Mouse (Mus musculus) heart, postnatal 0 days (tissue): ENCODE results near the gene Sass6. TPM values are rescaled to one million over a fixed set of nuclear protein-coding genes. Genes with fewer than 3 reads are reported as not detected.
"Not testable (repeated sequence)": the region's sequence is repeated elsewhere in the genome, so short reads cannot be mapped to it uniquely, and the experiment has no call there.

Experiments
- ATAC-seq: fragments of 200-750 bp; cut with Nextera tagmentation; 2 replicates; pipeline ENCODE4 v1.8.0; 2017; ENCODE audit warnings: low read depth, moderate number of reproducible peaks, moderate library complexity; ENCODE audit not compliant: insufficient read depth
- DNase-seq: peaks from one replicate; pipeline ENCODE4 v3.0.0-alpha.2; 2016; ENCODE audit warnings: low spot score
- H3K27ac ChIP-seq: fragments of 300-500 bp; sonication (generic); 2 replicates; pipeline ENCODE4 v1.5.1; 2014; ENCODE audit warnings: low read depth, mild to moderate bottlenecking
- H3K27me3 ChIP-seq: fragments of 300-500 bp; sonication (generic); 2 replicates; pipeline ENCODE4 v1.6.1; 2014; ENCODE audit warnings: low read length, mixed read lengths; ENCODE audit not compliant: control insufficient read depth, insufficient read depth
- H3K36me3 ChIP-seq: fragments of 300-500 bp; sonication (generic); replicated peaks from 2 replicates; pipeline ENCODE4 v1.6.1; 2014; ENCODE audit warnings: low read length, mixed read lengths; ENCODE audit not compliant: control insufficient read depth, insufficient read depth
- H3K4me1 ChIP-seq: fragments of 300-500 bp; sonication (generic); 2 replicates; pipeline ENCODE4 v1.6.1; 2014; ENCODE audit warnings: antibody characterized with exemption; ENCODE audit not compliant: control insufficient read depth, insufficient read depth
- H3K4me2 ChIP-seq: fragments of 300-500 bp; sonication (generic); 2 replicates; pipeline ENCODE4 v1.6.1; 2014; ENCODE audit warnings: low read depth, mild to moderate bottlenecking, low read length, moderate library complexity
- H3K4me3 ChIP-seq: fragments of 300-500 bp; sonication (generic); 2 replicates; pipeline ENCODE4 v1.5.1; 2014; ENCODE audit warnings: low read depth, low read length
- H3K9ac ChIP-seq: fragments of 300-500 bp; sonication (generic); replicated peaks from 2 replicates; pipeline ENCODE4 v1.6.1; 2014; ENCODE audit warnings: low read depth, low read length, mixed read lengths
- H3K9me3 ChIP-seq: fragments of 300-500 bp; sonication (generic); replicated peaks from 2 replicates; pipeline ENCODE4 v1.6.1; 2016; ENCODE audit warnings: low read length; ENCODE audit not compliant: control insufficient read depth
- CTCF ChIP-seq: IDR thresholded peaks from 2 replicates; pipeline ENCODE4 v1.5.1; 2016; ENCODE audit warnings: antibody characterized with exemption, control low read depth, low read depth
- EP300 ChIP-seq: IDR thresholded peaks from 2 replicates; pipeline ENCODE4 v1.6.1; 2016; ENCODE audit warnings: antibody characterized with exemption, low read depth
- WGBS: fragments of 180-500 bp; shearing (Covaris S2); extraction: QIAGEN DNeasy Blood & Tissue Kit; methylation state at CpG from one replicate; pipeline ENCODE4 v1.1.7; 2014; 5-methylcytosine and 5-hydroxymethylcytosine counted together
- polyA plus RNA-seq: library from polyadenylated mRNA; unstranded; fragments of >200 nt; fragmentation: Nextera tagmentation; extraction: Ambion mirVana; gene quantifications from 2 replicates; pipeline ENCODE4 v1.2.1, GENCODE M21; 2015
- total RNA-seq: library from RNA; depleted of rRNA; stranded (reverse); fragments of >200 nt; gene quantifications from 2 replicates; pipeline ENCODE4 v1.2.3, GENCODE M21; 2014; ENCODE audit warnings: low replicate concordance; rRNA removed

The Sass6 gene
- total and polyA plus RNA-seq, 2 experiments from 2014 or later = 1.6 to 4.8 TPM

GRCm38 (mm10) chr3:116659856-116660430, 65.2 kb downstream of the Sass6 start:
- Histone ChIP-seq H3K27me3 (no peaks in the 10 kb centered on the region), H3K9ac (no peak overlapping the region), H3K4me3 (no peak overlapping the region), H3K27ac (no peak overlapping the region), H3K36me3 (no peaks in the 10 kb centered on the region), H3K4me2 (peak overlapping the region; percentile 78; the same call in 1 of the 2 replicates), H3K9me3 (no peaks in the 10 kb centered on the region), H3K4me1 (peaks cover 36% of the 10 kb centered on the region)
- TF ChIP-seq EP300 (no peak), CTCF (no peak)
- DNase-seq (no peak), ATAC-seq (no peak)
- 61% methylated on average over 13 of the region's 13 CpGs for WGBS

- H3K36me3 ChIP-seq = no peaks in the 10 kb centered on the region
- H3K9me3 ChIP-seq = no peaks in the 10 kb centered on the region
- H3K9ac ChIP-seq = peak overlapping the region; percentile 97
- ATAC-seq = no peak
- H3K4me2 ChIP-seq = peak overlapping the region; percentile 78
- 5% methylated on average over 16 of the region's 16 CpGs for WGBS
- peak overlapping the region; percentile 97 for H3K27ac ChIP-seq
- peaks cover 32% of the 10 kb centered on the region for H3K4me1 ChIP-seq
- no peaks in the 10 kb centered on the region for H3K27me3 ChIP-seq
- H3K4me3 ChIP-seq = peak overlapping the region; percentile 97
- no peak for TF ChIP-seq CTCF
- TF ChIP-seq EP300 = no peak
- no peak for DNase-seq
These were observed 66.6 kb downstream of the Sass6 start for GRCm38 (mm10) chr3:116661288-116661869.

- Histone ChIP-seq H3K36me3 (no peaks in the 10 kb centered on the region), H3K27ac (peak overlapping the region; percentile 97), H3K4me3 (peak overlapping the region; percentile 97), H3K4me2 (peak overlapping the region; percentile 78), H3K9ac (peak overlapping the region; percentile 97), H3K27me3 (no peaks in the 10 kb centered on the region), H3K9me3 (no peaks in the 10 kb centered on the region), H3K4me1 (peaks cover 28% of the 10 kb centered on the region)
- ATAC-seq (peak; percentile 73), DNase-seq (no peak)
- TF ChIP-seq CTCF (no peak), EP300 (no peak)
- WGBS = under 1% methylated on average over 56 of the region's 68 CpGs
These were observed 67.2 kb downstream of the Sass6 start for GRCm38 (mm10) chr3:116661870-116662414.

- WGBS = under 1% methylated on average over 39 of the region's 39 CpGs
- peaks cover 24% of the 10 kb centered on the region for H3K4me1 ChIP-seq
These were observed 67.7 kb downstream of the Sass6 start, which contains the start of gene Mfsd14a for GRCm38 (mm10) chr3:116662463-116662863. TSS of gene Mfsd14a (minus strand) at chr3:116662677.

GRCm38 (mm10) chr3:116664281-116664680, 69.5 kb downstream of the Sass6 start:
- H3K4me2 ChIP-seq, H3K4me3 ChIP-seq, H3K9ac ChIP-seq, H3K9me3 ChIP-seq, DNase-seq, H3K27ac ChIP-seq, H3K27me3 ChIP-seq, ATAC-seq, H3K36me3 ChIP-seq: not testable (repeated sequence)
- peaks cover 17% of the 10 kb centered on the region for H3K4me1 ChIP-seq
- WGBS = 90% methylated on average over 9 of the region's 9 CpGs

More at GRCm38 (mm10) chr3:116662463-116662863, 67.7 kb downstream of the Sass6 start, which contains the start of gene Mfsd14a:
- peak within 1 kb of the TSS; percentile 97 for H3K4me3 ChIP-seq
- 0 out of 2 replicates have a peak, but pooled peaks cover 5% of the 10 kb centered on the region for H3K36me3 ChIP-seq
- H3K27ac ChIP-seq = peak within 1 kb of the TSS; percentile 97
- peak; percentile 100 for ATAC-seq
- TF ChIP-seq CTCF (no peak), EP300 (no peak)
- H3K9ac ChIP-seq = peak within 1 kb of the TSS; percentile 97
- no peaks in the 10 kb centered on the region for H3K9me3 ChIP-seq
- peak; percentile 94 for DNase-seq
- H3K4me2 ChIP-seq = peak within 1 kb of the TSS; percentile 78
- no peaks in the 10 kb centered on the region for H3K27me3 ChIP-seq

Other genes with a start within 250 kb of the Sass6 start
- 3.0 and 6.1 TPM in 2 replicates for gene Cdc14a, start 170.9 kb upstream of the Sass6 start, total RNA-seq
- 2.2 and 2.5 TPM in 2 replicates for gene Cdc14a, start 170.9 kb upstream of the Sass6 start, polyA plus RNA-seq
- 31.3 and 58.1 TPM in 2 replicates for gene Rtca, start 86.8 kb upstream of the Sass6 start, total RNA-seq
- 50.4 and 51.3 TPM in 2 replicates for gene Rtca, start 86.8 kb upstream of the Sass6 start, polyA plus RNA-seq
- 16.3 and 22.8 TPM in 2 replicates for gene Dbt, start 81.9 kb upstream of the Sass6 start, total RNA-seq
- 19.5 and 20.5 TPM in 2 replicates for gene Dbt, start 81.9 kb upstream of the Sass6 start, polyA plus RNA-seq
- 34.6 and 52.8 TPM in 2 replicates for gene Lrrc39, start 32.0 kb upstream of the Sass6 start, total RNA-seq
- gene Lrrc39, start 32.0 kb upstream of the Sass6 start, polyA plus RNA-seq = 75.9 and 77.7 TPM in 2 replicates
- gene Trmt13, start 19.6 kb downstream of the Sass6 start, total RNA-seq = 5.9 and 13.3 TPM in 2 replicates
- gene Trmt13, start 19.6 kb downstream of the Sass6 start, polyA plus RNA-seq = 11.0 and 11.9 TPM in 2 replicates
- gene Mfsd14a, start 67.7 kb downstream of the Sass6 start, total RNA-seq = 36.0 and 44.3 TPM in 2 replicates
- gene Mfsd14a, start 67.7 kb downstream of the Sass6 start, polyA plus RNA-seq = 35.7 and 39.9 TPM in 2 replicates
- gene Gm43191, start 86.3 kb downstream of the Sass6 start, total RNA-seq = not detected in 2 replicates
- not detected in 2 replicates for gene Gm43191, start 86.3 kb downstream of the Sass6 start, polyA plus RNA-seq
- gene Slc35a3, start 117.8 kb downstream of the Sass6 start, total RNA-seq = 18.3 and 28.9 TPM in 2 replicates
- gene Slc35a3, start 117.8 kb downstream of the Sass6 start, polyA plus RNA-seq = 6.9 and 7.0 TPM in 2 replicates
- 241 and 242 TPM in 2 replicates for gene Agl, start 213.2 kb downstream of the Sass6 start, total RNA-seq
- 69.0 and 75.0 TPM in 2 replicates for gene Agl, start 213.2 kb downstream of the Sass6 start, polyA plus RNA-seq